Mouse (Mus musculus): Measurements from ENCODE around the gene 1700013G24Rik.
A peak's percentile ranks its signal among the peaks of the same experiment; 100 is the strongest.

Gene 1700013G24Rik

GRCm38 (mm10) chr4:137475271-137476050 is 22.4 kb downstream of the 1700013G24Rik start:
- DNase-seq (ENCODE audit: extremely low read depth, insufficient read length, low spot score): no peak

DNA sequence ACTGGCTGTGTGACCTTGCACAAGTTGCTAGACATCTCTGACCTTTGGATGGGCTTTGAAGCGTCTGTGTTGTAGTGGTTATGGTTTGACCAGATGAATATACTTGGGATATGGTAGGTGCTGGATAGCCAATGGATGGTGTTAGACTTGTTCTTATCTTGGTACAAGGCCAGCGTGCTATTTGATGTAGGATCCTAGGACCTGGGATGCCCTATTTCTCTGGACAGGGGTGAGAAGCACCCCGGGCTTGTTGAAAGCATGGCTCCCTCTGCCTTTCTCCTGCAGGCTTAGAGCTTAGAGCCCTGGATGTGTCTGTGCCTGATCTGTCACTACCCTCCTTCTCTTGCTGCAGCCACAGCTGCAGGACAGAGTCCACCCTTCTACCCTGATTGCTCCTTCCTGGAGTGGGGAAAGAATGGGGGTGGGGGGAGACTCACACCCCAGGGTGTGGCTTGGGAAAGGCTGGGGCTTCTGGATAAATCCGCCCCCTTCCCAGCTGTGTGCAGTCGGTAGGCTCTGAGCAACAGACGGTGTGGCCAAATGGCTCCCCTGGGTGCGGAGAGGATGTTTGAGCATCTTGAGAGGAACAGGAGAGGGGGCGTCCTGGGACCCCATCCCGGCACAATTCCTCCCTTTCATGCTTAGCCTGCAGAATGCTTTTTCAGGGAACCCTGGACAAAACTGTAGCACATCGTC is 23.1 kb downstream of the 1700013G24Rik start:
- peak; percentile 82 for DNase-seq (ENCODE audit: extremely low read depth, insufficient read length, low spot score)

DNA sequence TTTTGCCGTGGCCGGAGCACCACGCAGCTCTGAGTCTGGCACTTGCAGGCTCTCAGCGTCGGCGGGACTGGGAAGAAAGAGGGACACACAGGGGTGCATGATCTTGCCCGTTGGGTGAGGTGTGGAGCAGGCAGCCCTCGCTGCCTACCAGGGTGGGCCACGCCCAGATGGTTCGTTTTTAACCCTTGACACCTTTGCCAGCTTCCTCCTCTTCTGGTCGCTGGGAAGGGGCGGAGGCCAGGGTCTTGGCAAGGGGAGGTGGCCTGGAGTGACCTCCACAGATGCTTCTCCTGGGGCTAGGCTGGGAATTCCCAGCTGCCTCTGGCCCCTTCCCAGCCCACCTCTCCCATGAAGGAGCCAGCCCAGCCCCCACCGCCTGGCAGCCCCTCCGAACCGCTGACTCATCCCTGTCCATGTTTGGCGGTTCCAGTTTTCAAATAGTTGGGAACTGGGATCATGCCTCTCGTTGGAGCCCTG is 23.7 kb downstream of the 1700013G24Rik start:
- DNase-seq (ENCODE audit: extremely low read depth, insufficient read length, low spot score): peak; percentile 84

GRCm38 (mm10) chr4:137477611-137478010 is 24.5 kb downstream of the 1700013G24Rik start:
- DNase-seq (ENCODE audit: extremely low read depth, insufficient read length, low spot score): no peak

DNA sequence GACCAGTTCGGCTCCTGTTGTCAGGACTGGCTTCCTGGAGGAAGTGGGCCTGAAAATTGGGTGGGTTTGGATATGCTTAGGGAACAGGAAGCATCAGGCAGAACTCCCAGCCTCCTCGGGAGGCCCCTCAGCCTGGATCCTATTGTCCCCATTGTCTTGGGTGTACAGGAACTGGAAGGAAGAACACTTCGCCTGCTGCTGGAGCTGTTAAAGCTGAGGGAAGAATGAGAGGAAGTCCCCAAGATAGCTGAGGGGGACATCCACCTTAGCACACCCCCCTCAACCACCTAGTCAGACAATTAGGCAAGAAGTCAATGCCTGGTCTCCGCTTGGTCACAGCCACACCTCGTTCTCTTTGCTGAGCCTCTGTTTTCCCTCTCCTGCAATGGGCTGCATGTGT is 25.2 kb downstream of the 1700013G24Rik start:
- no peak for DNase-seq (ENCODE audit: extremely low read depth, insufficient read length, low spot score)

DNA sequence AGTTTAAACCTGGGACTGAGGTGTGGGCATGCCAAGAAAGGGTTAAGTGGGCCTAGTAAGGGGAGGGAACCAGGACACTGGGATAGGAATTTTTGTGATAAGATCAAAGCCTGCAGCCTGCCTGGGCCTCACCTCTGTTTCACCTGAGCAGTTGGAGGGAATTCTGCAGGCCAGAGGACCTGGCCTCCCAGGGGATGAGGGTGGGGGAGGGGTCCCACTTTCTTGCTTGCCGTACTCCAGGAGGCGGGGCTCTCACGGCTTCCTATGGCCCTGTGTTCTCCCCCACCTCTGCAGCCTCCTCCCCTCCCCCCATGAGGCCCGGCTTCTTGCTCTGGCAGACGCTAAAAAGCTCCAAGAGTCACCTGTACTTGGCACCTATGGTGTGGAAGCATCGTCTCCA is 26.7 kb downstream of the 1700013G24Rik start:
- no peak for DNase-seq (ENCODE audit: extremely low read depth, insufficient read length, low spot score)

DNA sequence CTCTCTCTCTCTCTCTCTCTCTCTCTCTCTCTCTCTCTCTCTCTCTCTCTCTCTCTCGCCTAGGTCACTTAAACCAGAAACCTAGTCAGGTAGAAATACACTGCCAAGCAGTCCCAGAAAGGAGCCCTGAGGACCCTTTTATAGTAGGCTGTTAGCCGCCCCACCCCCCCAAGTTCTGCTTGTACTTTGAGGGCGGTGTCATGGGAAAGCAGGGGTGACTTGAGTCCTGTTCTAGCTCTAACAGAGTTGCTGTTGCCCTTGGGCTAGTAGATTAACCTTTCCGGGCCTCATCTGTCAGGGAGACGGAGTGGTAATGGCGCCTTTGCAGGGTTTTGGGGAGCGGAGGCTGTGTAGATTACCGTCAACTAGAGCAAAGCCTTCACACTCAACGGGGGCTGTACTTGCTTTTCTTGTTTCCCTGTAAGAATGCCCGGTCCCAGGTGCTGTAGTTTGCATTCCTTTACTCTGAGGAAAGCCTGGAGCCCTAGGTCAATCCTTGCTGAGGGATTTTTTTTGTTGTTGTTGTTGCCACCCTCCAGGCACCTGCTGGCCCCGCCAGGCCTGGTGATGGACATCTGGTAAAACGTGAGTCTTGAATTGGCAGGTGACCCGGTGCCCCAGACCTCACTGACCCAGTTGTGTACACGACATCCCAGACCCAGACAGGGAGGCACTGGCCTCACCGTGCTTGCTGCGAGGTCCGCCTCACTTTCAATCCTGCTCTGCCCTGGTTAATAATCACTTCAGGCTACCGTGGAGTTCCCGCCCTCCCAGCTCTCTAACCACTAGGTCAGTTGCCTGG is 27.3 kb downstream of the 1700013G24Rik start:
- no peak for DNase-seq (ENCODE audit: extremely low read depth, insufficient read length, low spot score)

DNA sequence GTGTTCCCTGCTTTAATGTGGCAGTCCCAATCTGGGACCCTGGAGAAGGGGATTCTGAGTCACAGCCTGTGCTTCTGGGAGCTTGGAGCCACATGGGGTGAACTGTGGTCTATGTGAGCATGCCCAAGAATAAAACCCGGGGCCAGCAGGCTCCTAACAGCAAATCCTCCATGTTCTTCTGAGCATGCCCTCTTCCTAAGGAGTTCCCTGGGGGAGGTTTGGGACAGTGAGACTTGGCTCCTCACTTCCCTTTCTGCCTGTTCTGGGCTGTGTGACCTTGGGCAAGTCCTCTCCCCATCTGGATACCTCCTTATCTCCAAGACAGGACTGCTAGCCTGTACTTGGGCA is 27.9 kb downstream of the 1700013G24Rik start:
- no peak for DNase-seq (ENCODE audit: extremely low read depth, insufficient read length, low spot score)

- no peak for DNase-seq (ENCODE audit: extremely low read depth, insufficient read length, low spot score)
Observed at GRCm38 (mm10) chr4:137481381-137482030, 28.4 kb downstream of the 1700013G24Rik start.

DNA sequence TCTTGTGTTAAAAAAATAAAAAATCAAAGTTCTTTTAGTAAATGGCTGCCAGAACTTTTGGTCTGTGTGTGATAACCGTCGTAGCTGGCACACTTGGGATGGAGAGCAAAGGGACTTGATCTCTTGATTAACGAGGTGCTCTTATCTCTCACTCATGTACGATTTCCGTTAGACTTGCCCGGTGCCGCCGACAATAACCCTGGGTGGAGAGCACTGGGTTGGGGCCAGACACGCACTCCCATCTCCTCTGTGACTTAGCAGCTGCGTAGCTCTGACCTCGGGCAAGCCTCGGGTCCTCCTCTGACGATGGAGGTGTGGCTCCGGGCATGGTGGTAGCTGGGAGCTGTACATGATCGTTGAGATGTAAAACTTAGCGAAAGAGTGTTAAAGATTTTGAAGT is 30.8 kb downstream of the 1700013G24Rik start:
- DNase-seq (ENCODE audit: extremely low read depth, insufficient read length, low spot score): no peak

DNA sequence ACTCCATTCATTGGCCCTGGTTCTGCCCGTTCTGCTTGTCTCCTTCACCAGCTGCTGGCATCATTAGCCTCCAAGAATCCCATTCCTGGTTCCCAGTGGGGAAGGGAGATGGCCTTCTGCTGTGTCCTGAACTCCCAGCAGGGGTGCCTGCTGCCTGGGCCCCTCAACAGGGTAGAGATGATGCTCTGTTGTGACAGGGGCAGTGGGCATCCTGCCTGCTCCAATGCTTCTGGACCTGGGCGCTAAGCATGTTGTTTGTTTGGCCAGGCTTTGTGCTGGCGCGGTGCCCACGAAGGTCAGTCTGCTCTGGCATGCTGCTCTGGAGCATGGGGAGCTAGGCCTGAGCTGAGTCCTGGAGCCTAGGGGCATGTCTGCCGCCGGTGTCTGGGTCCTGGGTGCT is 31.5 kb downstream of the 1700013G24Rik start:
- DNase-seq (ENCODE audit: extremely low read depth, insufficient read length, low spot score): no peak

DNA sequence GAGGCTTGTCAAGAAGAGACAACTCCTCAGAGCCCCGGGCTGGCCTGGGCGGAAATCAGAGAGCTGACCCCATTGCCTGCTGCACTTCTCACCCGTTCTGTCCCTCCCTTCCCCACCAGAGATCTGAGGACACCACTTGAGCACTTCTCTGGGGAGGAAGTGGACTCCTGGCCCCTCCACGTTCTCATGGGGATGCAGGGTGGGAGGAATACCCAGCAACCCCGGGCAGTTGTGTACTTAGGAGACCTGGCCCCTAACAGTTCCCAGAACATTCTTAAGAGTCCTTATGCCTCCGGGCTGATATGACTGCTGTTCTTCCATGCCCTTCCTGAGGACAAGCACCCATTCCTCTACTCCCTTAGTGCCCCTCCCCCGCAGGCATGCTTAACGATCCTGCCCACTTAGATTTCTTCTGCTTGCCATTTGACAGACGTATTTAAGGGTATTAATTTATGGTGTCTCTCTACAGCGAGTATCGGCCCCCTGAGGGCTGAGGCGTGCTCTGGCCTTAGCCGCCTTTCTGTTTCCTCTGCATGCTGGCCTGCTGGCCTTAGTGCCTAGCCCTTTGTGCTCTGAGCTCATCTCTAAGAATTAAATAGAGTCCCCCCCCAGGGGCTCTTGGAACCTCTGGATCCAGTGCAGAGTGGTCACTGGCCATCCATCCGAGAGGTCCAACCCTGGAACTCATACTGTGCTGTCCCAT is 32.3 kb downstream of the 1700013G24Rik start:
- no peak for DNase-seq (ENCODE audit: extremely low read depth, insufficient read length, low spot score)

DNA sequence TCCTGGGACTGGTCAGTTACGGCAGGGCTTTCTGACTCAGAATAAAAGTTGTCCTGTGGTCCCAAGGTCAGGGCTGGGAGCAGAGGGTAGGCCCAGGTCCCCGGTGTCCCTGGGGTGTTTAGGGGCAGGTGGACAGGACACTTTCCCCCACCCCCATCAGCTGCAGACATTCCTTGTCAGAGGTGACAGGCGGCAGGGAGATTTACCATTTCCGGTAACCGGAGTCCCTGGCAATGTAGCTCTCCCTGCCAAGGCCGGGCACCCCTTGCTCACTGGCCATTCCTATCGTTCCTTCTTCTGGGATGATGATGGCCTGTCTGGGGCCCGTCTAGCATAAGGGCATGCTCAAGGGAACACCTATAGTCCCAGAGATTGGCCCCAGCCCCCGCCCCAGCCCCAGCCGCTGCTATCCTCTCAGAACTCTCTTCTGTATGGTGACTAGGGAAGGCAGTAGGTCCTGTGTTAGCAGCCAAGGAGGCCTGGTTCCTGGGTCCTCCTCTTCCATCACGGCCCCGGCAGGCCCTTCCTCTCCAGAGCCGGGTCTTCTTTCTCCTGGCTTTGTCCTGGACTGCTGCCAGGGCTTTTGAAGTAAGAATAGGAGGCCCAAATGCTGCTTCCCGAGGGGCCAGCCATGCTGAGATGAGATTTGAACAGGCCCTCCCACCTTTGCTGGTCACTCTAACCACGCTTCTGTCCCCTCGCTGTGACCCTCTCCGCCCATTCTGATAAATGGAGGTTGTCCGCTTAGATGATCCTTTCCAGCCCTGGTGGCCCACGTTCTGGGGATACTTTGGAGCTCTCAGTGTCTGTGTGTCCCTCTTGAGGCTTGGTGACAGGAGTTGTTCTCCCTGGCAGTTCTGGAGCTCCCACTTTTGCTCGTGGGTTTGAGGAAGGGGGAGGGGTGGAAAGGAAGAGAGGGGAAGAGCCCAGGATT is 33.3 kb downstream of the 1700013G24Rik start:
- no peak for DNase-seq (ENCODE audit: extremely low read depth, insufficient read length, low spot score)

DNA sequence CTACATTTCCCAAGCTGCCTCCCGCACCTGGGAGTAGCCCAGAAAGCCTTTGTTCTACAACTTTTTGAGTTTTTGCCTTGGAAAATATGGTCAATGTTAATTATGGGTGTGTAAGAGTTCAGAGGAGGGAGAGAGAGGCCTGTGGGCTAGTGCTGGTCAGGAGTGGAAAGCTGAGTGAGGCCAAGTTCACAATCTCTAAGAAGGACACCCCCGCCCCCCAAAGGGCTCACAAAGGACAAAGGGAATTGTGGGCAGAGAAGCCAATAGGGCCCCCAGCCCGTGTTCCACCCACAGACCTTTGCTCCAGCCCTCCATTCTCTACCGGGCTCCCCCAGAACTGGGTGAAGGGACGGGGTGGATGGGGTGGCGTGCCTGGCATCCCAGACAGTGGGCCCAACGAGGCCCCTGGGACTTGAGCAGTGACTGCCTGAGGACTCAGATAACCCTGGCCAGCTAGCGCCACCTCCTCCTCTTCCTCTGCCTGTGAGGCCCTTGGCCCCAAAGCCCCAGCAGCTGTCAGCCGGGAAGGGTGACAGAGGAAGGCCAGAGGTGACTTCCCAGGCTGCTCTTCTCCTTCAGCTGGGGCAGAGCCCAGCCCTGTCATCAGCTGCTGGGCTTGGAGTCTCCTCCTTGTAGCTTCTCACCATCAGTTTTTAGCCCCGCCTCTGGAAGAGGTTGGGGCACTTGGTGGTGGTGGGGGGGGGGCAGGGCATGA is 34.4 kb downstream of the 1700013G24Rik start:
- DNase-seq (ENCODE audit: extremely low read depth, insufficient read length, low spot score): no peak

GRCm38 (mm10) chr4:137488038-137488437 is 35.0 kb downstream of the 1700013G24Rik start:
- DNase-seq (ENCODE audit: extremely low read depth, insufficient read length, low spot score): no peak

DNA sequence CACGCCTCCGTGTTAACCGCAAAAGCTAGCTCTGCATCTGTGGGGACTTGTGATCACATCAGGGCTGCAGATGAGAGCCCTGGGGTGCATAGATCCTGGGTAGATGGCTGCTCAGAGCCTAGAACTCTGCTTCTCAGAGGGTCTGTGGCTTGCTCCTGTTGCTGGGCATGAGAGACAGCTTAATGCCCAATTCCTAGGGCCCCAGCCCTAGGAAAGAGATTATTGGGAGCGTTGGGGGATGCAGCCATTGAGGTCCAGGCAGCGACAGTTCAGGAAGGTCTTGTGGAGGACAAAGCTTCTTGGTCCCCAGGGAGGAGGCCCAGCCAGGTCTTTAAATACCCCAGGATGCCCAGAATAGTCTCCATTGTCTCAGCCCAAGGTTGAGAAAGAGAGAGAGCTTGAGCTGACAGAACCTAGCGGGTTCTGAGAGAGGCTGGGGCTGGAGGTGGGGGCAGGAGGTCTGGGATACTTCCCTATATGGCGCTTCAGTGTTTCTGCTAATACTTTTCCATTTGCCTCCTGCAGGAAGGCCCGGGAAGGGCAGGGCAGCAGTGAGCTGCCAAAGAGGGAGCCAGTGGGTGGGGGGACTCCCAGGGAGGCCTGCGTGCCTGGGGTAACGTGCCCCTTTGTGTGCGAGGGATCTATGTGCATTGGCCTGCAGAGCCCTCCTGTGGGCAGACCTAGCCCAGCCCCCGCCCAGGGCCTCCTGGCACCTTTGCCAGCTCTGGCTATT is 35.7 kb downstream of the 1700013G24Rik start:
- no peak for DNase-seq (ENCODE audit: extremely low read depth, insufficient read length, low spot score)

DNA sequence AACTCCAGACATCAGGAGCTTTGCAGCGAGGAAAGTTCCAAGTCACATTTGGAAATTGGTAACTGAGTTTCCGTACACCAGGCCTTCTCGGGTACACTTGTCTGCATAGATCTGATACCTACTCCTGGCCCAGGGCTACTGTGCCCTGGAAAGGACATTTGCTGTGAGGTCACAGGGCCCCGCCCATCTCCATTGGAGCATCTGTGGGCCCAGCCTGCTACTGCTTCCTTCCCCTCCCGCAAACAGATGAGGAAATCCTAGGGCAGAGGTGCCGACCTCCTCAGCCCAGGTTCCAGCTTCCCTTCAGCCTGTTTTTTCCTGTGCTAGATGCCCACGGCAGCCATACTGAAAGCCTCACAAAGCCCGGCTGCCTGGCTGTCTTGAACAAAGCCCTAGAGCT is 36.9 kb downstream of the 1700013G24Rik start:
- DNase-seq (ENCODE audit: extremely low read depth, insufficient read length, low spot score): no peak

DNA sequence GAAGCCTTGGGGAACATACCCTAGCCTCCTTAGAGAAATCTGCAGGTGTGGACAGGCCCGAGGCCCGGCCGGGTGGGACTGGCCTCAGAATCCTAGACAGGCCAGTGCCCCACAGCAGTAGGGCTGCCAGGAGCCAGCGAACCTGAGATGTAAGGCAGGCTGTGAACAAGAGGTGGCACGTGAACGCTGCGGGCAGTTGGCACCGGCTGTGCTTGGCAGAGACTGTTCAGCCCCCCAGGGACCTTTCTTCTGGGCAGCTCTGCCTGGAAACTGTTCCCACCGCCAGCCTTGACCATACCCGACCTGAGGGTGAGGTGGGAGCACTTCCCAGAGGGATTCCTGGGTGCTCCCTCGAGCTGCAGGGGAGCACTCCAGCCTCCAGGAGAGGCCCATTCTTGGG is 39.5 kb downstream of the 1700013G24Rik start:
- DNase-seq (ENCODE audit: extremely low read depth, insufficient read length, low spot score): no peak

Measured in 3134 (cell line).